Mouse (Mus musculus) megakaryocyte, embryonic 14.5 days (primary cell): Measurements from ENCODE around the gene Agrp.

Experiments used
- FLI1 ChIP-seq: IDR thresholded peaks from 2 replicates; pipeline ENCODE4 v1.6.1; 2012; ENCODE audit warnings: low read length, inconsistent platforms, mixed read lengths
- GATA1 ChIP-seq: IDR thresholded peaks from 3 replicates; pipeline ENCODE4 v1.6.1; 2012; ENCODE audit warnings: mixed read lengths, low read length, inconsistent platforms, borderline replicate concordance

DNA sequence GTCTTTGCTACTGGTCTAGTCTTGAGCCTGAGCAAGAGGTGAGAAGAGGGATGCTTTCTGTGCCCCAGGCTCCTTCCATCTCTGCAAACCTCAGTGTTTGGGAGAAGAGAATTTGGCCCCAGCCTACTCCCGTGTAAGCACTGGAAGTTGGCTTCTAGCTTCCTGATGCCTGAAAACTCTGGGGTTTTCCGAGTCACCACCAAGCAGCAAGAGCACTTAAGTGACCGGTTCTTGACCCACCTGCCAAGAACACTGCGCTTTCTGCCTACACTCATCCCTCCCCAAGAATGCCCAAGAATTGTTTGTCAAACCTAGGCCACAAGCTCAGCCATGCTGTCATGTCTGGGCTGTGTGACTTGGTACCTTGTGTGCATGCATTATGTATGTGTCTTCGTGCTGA is 116.7 kb downstream of the Agrp start:
- no peak for TF ChIP-seq GATA1
- TF ChIP-seq FLI1 = no peak
